Mouse (Mus musculus): Measurements from ENCODE around the gene Lrrc26. TPM values are rescaled to one million over a fixed set of nuclear protein-coding genes. Genes with fewer than 3 reads are reported as not detected.
A peak's percentile ranks its signal among the peaks of the same experiment; 100 is the strongest.

Lrrc26 gene
- polyA plus RNA-seq, 1 experiment from 2014 or later = not detected

DNA sequence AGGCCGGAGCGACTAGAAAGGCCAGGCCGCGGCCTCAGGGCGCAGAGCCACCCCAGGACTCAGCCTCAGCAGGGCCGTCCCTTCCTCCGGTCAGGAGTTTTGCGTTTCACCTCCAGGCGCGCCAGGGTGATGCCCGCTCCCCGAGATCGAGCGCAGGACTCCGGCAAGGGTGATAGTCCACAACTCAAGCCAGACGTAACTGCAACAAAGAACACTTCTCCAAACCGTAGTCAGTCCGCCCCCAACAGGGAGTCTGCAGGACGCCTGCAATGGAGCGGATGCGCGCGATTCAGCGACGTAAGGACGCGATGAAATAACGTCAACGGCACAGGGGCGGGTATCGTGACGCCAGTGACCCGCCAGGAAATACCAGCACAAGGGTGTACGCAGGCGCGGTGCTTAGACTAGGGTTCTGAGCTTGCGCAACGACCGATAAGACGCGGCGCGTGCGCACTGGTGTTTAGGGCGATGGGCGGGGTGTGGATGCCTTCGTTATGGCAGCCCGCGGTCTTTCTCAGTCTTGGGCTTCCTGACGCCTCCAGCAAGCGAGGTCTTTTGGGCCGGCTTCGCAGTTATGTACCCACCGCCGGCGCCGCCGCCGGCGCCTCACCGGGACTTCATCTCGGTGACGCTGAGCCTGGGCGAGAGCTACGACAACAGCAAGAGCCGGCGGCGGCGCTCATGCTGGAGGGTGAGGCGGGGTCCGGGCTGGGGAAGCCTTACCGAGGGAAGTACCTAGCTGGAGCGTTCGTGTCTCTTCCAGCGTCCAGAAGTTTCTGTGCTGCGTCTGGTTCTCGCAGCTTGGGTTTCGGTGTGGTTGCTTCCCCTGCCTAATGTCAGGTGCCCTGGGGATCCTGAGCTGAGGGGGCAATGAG, 42.8 kb downstream of the Lrrc26 start, which contains the start of gene Man1b1:
Gene Man1b1, plus strand, starts transcription at position 53 of the 875 bp plus-strand sequence.
- Histone ChIP-seq H3K4me1 (peaks cover 27% of the 10 kb centered on the region), H3K27ac (peak within 1 kb of the TSS; percentile 84), H3K4me2 (peak within 1 kb of the TSS; percentile 88), H3K9ac (peak within 1 kb of the TSS; percentile 87), H3K9me3 (replicated peaks) (no peaks in the 10 kb centered on the region), H3K36me3 (peaks cover 41% of the 10 kb centered on the region), H3K4me3 (peak within 1 kb of the TSS; percentile 90), H3K27me3 (replicated peaks) (no peaks in the 10 kb centered on the region)
- WGBS (ENCODE audit: insufficient replicate concordance) = under 1% methylated on average over 78 of the region's 78 CpGs
- ATAC-seq = peak; percentile 98

DNA sequence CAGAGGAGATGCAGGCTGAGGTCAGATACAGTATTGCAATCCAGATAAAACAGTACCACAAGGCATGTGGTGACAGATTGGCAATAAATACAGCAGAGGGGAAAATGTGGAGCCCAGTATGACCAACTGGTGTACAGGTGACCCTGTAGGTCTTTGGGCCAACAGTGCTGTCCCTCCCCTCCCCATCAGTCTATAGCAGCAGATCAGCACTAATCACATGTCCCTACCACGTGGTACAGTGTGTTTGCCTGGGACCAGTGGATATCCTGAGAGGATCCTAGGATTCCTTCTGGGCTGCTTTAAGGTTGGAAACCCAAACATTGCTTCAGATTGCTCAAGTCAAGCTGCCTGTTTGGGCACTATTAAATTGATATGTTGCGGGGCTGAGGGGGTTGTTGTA, 43.9 kb downstream of the Lrrc26 start:
- peaks cover 52% of the 10 kb centered on the region for H3K36me3 ChIP-seq
- no peaks in the 10 kb centered on the region for H3K9me3 ChIP-seq (replicated peaks)
- WGBS (ENCODE audit: insufficient replicate concordance) = 77% methylated on average over 2 of the region's 2 CpGs
- no peaks in the 10 kb centered on the region for H3K27me3 ChIP-seq (replicated peaks)
- H3K4me2 ChIP-seq = peak overlapping the region; percentile 88
- peak overlapping the region; percentile 90 for H3K4me3 ChIP-seq
- peaks cover 27% of the 10 kb centered on the region for H3K4me1 ChIP-seq
- peak overlapping the region; percentile 82; the same call in 1 of the 2 replicates for H3K27ac ChIP-seq
- H3K9ac ChIP-seq = peak overlapping the region; percentile 87
- no peak for ATAC-seq

DNA sequence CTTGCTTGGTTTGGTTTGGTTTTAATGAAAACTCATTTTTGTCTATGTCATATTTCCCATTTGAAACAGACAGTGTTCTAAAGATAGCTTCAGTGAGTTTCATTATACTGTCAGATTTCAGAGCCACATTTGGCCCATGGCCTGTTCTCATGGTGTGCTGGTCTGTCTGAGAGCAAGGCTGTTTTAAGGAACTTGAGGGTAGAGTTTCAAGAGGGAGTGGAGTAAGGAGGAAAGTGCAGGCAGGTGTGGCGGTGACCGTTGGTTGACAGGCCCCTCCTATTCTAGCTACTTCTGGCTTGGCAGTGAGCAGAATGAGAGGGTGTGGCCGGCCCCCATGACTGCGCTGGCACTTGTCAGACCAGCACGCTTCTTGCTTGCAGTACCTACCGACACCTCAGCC, 48.6 kb downstream of the Lrrc26 start:
- Histone ChIP-seq H3K9me3 (replicated peaks) (no peaks in the 10 kb centered on the region), H3K4me2 (no peak overlapping the region), H3K4me1 (peaks cover 14% of the 10 kb centered on the region), H3K36me3 (peaks cover 93% of the 10 kb centered on the region), H3K4me3 (no peak overlapping the region), H3K27ac (no peak overlapping the region), H3K27me3 (replicated peaks) (no peaks in the 10 kb centered on the region), H3K9ac (no peak overlapping the region)
- 87% methylated on average over 6 of the region's 6 CpGs for WGBS (ENCODE audit: insufficient replicate concordance)
- ATAC-seq = no peak

Other genes starting within 250 kb of the Lrrc26 start
- 16.1 and 17.0 TPM in 2 replicates for gene Nsmf, start 235.6 kb upstream of the Lrrc26 start, polyA plus RNA-seq (2016; fragmentation: Nextera tagmentation; extraction: Ambion mirVana)
- gene Entpd8, start 209.6 kb upstream of the Lrrc26 start, polyA plus RNA-seq (2016; fragmentation: Nextera tagmentation; extraction: Ambion mirVana) = 1.2 and 1.4 TPM in 2 replicates
- gene Noxa1, start 194.8 kb upstream of the Lrrc26 start, polyA plus RNA-seq (2016; fragmentation: Nextera tagmentation; extraction: Ambion mirVana) = 0.64 and 0.71 TPM in 2 replicates
- 5.9 and 6.2 TPM in 2 replicates for gene Nrarp, start 109.2 kb upstream of the Lrrc26 start, polyA plus RNA-seq (2016; fragmentation: Nextera tagmentation; extraction: Ambion mirVana)
- gene Tor4a, start 93.0 kb upstream of the Lrrc26 start, polyA plus RNA-seq (2016; fragmentation: Nextera tagmentation; extraction: Ambion mirVana) = 7.2 and 7.4 TPM in 2 replicates
- 56.7 and 61.5 TPM in 2 replicates for gene Nelfb, start 78.4 kb upstream of the Lrrc26 start, polyA plus RNA-seq (2016; fragmentation: Nextera tagmentation; extraction: Ambion mirVana)
- gene Stpg3, start 75.3 kb upstream of the Lrrc26 start, polyA plus RNA-seq (2016; fragmentation: Nextera tagmentation; extraction: Ambion mirVana) = not detected in 2 replicates
- 1.2 TPM in 1 of 2 replicates, not detected in the other for gene Fam166a, start 71.2 kb upstream of the Lrrc26 start, polyA plus RNA-seq (2016; fragmentation: Nextera tagmentation; extraction: Ambion mirVana)
- 901 and 931 TPM in 2 replicates for gene Tubb4b, start 65.2 kb upstream of the Lrrc26 start, polyA plus RNA-seq (2016; fragmentation: Nextera tagmentation; extraction: Ambion mirVana)
- gene Slc34a3, start 55.6 kb upstream of the Lrrc26 start, polyA plus RNA-seq (2016; fragmentation: Nextera tagmentation; extraction: Ambion mirVana) = 0.17 TPM in 1 of 2 replicates, not detected in the other
- 0.10 and 0.11 TPM in 2 replicates for gene Rnf224, start 53.1 kb upstream of the Lrrc26 start, polyA plus RNA-seq (2016; fragmentation: Nextera tagmentation; extraction: Ambion mirVana)
- gene Rnf208, start 47.7 kb upstream of the Lrrc26 start, polyA plus RNA-seq (2016; fragmentation: Nextera tagmentation; extraction: Ambion mirVana) = 1.8 and 2.4 TPM in 2 replicates
- not detected in 2 replicates for gene Cysrt1, start 47.5 kb upstream of the Lrrc26 start, polyA plus RNA-seq (2016; fragmentation: Nextera tagmentation; extraction: Ambion mirVana)
- 4.4 and 4.8 TPM in 2 replicates for gene AL732309.1, start 43.1 kb upstream of the Lrrc26 start, polyA plus RNA-seq (2016; fragmentation: Nextera tagmentation; extraction: Ambion mirVana)
- gene Tmem203, start 34.5 kb upstream of the Lrrc26 start, polyA plus RNA-seq (2016; fragmentation: Nextera tagmentation; extraction: Ambion mirVana) = 16.2 and 17.3 TPM in 2 replicates
- 7.9 and 9.0 TPM in 2 replicates for gene Tprn, start 27.3 kb upstream of the Lrrc26 start, polyA plus RNA-seq (2016; fragmentation: Nextera tagmentation; extraction: Ambion mirVana)
- 164 and 179 TPM in 2 replicates for gene Ssna1, start 17.5 kb upstream of the Lrrc26 start, polyA plus RNA-seq (2016; fragmentation: Nextera tagmentation; extraction: Ambion mirVana)
- 63.6 and 65.3 TPM in 2 replicates for gene Anapc2, start 17.4 kb upstream of the Lrrc26 start, polyA plus RNA-seq (2016; fragmentation: Nextera tagmentation; extraction: Ambion mirVana)
- gene Tmem210, start 1.8 kb upstream of the Lrrc26 start, polyA plus RNA-seq (2016; fragmentation: Nextera tagmentation; extraction: Ambion mirVana) = not detected in 2 replicates
- gene Grin1, start 29.3 kb downstream of the Lrrc26 start, polyA plus RNA-seq (2016; fragmentation: Nextera tagmentation; extraction: Ambion mirVana) = 0.24 and 0.41 TPM in 2 replicates
- 29.4 and 30.5 TPM in 2 replicates for gene Man1b1, start 42.4 kb downstream of the Lrrc26 start, polyA plus RNA-seq (2016; fragmentation: Nextera tagmentation; extraction: Ambion mirVana)
- gene Dpp7, start 66.4 kb downstream of the Lrrc26 start, polyA plus RNA-seq (2016; fragmentation: Nextera tagmentation; extraction: Ambion mirVana) = 11.2 TPM in 2 replicates
- gene Uap1l1, start 75.8 kb downstream of the Lrrc26 start, polyA plus RNA-seq (2016; fragmentation: Nextera tagmentation; extraction: Ambion mirVana) = 13.5 and 14.0 TPM in 2 replicates
- 34.6 and 38.0 TPM in 2 replicates for gene Sapcd2, start 82.4 kb downstream of the Lrrc26 start, polyA plus RNA-seq (2016; fragmentation: Nextera tagmentation; extraction: Ambion mirVana)
- gene Entpd2, start 106.0 kb downstream of the Lrrc26 start, polyA plus RNA-seq (2016; fragmentation: Nextera tagmentation; extraction: Ambion mirVana) = 0.13 and 0.19 TPM in 2 replicates
- 5.3 and 5.6 TPM in 2 replicates for gene Npdc1, start 109.4 kb downstream of the Lrrc26 start, polyA plus RNA-seq (2016; fragmentation: Nextera tagmentation; extraction: Ambion mirVana)
- 0.31 and 0.54 TPM in 2 replicates for gene Fut7, start 133.4 kb downstream of the Lrrc26 start, polyA plus RNA-seq (2016; fragmentation: Nextera tagmentation; extraction: Ambion mirVana)
- 2.8 and 3.1 TPM in 2 replicates for gene Abca2, start 138.8 kb downstream of the Lrrc26 start, polyA plus RNA-seq (2016; fragmentation: Nextera tagmentation; extraction: Ambion mirVana)
- 0.45 and 0.68 TPM in 2 replicates for gene Clic3, start 166.9 kb downstream of the Lrrc26 start, polyA plus RNA-seq (2016; fragmentation: Nextera tagmentation; extraction: Ambion mirVana)
- gene Paxx, start 171.2 kb downstream of the Lrrc26 start, polyA plus RNA-seq (2016; fragmentation: Nextera tagmentation; extraction: Ambion mirVana) = 9.1 and 11.4 TPM in 2 replicates
- 0.20 and 0.22 TPM in 2 replicates for gene Ptgds, start 180.1 kb downstream of the Lrrc26 start, polyA plus RNA-seq (2016; fragmentation: Nextera tagmentation; extraction: Ambion mirVana)
- gene Lcn12, start 204.0 kb downstream of the Lrrc26 start, polyA plus RNA-seq (2016; fragmentation: Nextera tagmentation; extraction: Ambion mirVana) = not detected in 2 replicates
- gene Fbxw5, start 210.8 kb downstream of the Lrrc26 start, polyA plus RNA-seq (2016; fragmentation: Nextera tagmentation; extraction: Ambion mirVana) = 39.9 and 42.7 TPM in 2 replicates
- 17.4 and 18.8 TPM in 2 replicates for gene C8g, start 211.8 kb downstream of the Lrrc26 start, polyA plus RNA-seq (2016; fragmentation: Nextera tagmentation; extraction: Ambion mirVana)

Measured in liver, embryonic 12.5 days (tissue).